Mouse (Mus musculus) cerebellum, postnatal 25 days (tissue): Measurements from ENCODE around the gene Uqcr11.

Source experiments
- DNase-seq, 2 experiments: peaks; one replicate each; pipeline ENCODE4 v3.0.0; 2021; ENCODE audit warnings: mixed read lengths in 2 of 2

The Uqcr11 gene

DNA sequence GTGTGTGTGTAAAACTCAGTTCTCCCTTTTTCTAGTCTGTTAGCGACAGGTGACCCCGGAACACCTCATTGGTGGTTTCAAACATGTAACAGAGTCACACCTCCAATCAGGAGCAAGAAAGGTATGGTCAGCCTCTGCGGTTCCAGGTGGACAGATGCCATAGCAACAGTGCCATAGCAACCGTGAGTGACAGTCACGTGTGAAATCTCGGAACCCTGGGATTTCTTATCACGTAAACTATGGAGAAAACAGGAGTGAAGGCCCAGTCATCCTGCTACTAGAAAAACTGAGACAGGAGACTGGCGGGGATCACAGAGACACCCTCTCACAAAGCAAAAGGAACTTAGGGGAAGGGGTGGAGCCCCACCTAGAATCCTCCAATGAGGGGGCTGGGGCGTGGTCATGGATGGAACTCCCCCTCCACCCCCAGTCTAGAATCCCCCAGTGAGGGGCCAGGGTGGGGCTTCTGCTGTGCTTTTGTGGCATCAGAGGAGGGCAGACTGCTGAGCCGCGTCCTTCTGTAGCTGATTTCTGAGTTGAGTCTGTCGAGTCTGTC lies 35.1 kb downstream of the Uqcr11 start:
- DNase-seq = peak; percentile 71 to 80

DNA sequence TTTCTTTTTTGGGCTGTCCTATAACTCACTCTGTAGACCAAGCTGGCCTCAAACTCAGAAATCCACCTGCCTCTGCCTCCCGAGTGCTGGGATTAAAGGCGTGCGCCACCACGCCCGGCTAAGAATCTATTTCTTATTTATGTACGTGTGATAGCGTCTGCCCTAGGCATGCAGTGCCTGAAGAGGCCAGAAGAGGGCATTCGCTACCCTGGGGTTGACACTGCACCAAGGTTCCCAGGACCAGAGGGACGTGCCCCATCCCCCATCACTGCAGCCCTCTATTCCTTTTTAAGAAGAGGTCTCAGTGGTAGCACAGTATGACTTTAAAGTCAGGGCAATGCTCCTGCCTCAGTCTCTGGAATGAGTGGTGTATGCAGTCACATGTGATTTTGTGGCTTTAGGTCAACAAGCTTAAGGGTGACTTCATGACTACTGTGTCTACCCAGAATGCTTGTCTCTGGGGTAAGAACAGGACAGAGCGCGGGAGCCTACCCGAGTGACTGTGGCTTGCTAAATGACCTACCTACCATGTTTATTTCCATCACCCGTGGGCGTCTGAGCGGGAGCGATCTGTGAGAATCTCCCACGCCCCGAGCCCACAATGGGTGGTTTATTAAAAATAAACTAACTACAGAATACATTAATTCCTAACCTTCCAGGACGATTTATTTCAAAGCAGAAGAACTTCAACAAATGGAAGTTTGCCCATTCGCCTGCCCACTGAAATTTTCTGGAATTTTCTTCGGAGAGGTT lies 36.5 kb downstream of the Uqcr11 start:
- DNase-seq = no peak

DNA sequence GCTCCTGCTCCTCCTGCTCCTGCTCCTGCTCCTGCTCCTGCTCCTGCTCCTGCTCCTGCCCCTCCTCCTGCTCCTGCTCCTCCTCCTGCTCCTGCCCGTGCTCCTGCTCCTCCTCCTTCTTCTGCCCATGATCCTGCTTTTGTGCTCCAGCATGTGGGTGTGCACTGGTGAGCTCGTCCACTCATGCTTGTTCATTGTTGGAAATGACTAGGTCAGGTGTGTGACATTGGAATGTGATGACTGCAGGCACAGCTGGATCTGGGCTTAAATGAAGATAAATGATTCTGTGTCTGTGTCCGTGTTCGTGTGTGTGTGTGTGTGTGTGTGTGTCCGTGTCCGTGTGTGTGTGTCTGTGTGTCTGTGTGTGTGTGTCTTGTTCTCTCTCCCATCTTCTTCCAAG lies 38.2 kb downstream of the Uqcr11 start:
- no peak for DNase-seq

DNA sequence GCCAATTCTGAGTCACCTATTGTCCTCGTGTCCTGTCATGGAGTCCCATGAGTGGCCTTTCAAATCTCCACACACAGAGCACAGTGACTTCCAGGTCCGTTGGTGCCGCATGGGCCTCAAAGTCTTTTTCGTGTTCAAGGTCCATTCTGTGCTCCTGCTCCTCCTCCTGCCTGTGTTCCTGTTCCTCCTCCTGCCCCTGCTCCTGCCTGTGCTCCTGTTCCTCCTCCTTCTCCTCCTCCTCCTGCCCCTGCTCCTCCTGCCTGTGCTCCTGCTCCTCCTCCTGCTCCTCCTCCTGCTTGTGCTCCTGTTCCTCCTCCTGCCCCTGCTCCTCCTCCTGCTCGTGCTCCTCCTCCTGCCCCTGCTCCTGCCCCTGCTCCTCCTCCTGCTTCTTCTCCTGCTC lies 38.7 kb downstream of the Uqcr11 start:
- no peak for DNase-seq

DNA sequence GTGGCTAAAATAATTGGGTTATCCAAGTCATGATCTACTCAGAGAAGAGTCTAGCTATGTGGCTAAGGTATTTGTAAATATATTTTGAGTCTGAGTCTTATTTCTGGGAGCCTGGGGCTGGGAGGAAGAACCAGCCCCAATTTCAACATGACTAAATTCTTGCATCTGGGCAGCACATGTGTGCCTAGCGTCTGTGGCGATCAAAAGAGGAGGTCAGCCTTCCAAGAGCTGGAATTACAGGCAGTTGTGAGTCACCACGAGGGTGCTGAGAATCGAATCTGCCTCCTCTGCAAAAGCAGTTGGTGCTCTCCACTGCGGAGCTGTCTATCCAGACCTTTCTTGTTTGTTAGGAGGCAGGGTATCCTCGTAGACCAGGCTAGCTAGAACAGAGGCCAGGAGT lies 40.9 kb downstream of the Uqcr11 start:
- DNase-seq = no peak

DNA sequence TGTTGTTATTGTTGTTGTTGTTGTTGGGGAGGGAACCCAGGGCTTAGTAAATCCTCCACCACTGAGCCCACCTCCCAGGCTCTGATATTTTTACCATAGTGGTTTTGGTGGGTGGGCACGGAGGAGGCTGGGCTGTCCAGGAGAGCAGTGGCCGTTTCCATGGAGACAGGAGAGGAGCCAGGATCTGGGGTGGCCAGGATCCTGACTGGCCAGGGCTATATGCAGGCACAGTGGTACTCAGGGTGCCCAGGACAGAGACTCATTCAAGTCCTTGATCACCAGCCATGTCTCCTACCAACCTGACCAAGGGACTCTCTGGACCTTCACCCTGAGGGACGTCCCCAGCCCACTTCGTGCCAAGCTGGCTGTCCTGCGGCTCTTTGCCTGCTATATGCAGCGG lies 42.9 kb downstream of the Uqcr11 start:
- no peak for DNase-seq

DNA sequence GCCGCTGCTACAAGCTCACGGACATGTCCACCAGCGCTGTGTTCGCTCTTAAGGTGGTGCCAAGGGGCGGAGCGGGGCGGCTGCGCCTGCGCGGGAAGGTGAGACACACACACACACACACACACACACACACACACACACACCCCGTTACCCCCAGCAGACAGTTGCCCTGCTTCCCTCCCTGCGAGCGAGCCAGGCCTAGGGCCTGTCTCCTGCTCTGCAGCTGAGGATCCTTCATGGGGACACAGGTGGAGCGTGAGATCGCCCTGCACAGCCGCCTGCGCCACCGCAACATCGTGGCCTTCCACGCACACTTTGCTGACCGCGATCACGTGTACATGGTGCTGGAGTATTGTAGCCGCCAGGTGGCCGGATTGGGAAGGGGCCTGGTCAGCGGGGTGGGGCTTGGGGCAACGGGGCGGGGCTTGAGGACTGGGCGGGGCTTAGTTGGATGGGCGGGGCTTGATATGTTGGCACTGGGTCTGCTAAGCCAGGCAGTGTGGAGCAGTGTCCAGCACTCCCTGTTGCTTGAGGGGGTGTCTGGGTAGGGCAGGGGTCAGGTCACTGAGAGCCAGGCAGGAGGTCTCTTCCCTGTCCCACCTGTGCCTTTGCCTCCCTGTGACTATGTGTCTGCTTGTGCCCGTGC lies 48.5 kb downstream of the Uqcr11 start:
- peak; percentile 73 to 83 for DNase-seq

DNA sequence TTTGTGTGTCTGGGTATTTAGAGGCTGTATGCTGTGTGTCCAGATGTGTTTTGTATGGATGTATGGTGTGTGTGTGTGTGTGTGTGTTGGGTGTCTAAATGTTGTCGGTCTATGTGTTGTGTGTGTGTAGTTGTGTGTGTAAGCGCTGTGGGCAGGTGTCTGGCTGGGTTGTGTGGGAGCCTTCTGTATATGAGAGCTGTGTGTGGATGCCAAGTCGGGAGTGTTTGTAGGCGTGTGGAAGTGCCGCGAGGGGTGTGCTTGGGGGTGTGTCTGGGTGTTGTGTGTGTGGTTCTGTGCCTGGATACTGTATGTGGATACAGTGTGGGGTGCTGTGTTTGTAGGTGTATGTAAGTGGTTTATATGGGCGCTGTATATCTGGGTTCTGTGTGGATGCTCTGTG lies 49.3 kb downstream of the Uqcr11 start:
- DNase-seq = no peak

DNA sequence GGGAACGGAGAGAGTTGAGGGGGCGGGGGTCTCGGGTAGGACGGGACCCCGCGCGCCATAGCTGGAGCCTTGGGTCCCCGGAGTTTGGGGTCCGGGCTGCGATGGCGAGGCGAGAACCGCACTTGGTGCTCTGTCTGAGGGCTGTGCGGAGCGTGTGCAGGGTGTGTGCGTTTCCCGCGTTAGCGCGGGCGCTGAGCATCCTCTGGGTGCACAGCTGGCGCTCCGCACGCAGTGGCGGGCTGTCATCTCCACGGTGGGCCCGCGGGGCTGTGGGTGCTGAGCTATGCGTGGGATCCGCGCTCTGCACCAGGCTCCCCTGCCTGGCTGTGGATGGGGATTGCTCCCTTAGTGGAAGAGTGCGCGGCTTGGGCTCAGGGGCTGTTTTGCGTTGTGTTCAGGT lies 49.9 kb downstream of the Uqcr11 start:
- no peak for DNase-seq

DNA sequence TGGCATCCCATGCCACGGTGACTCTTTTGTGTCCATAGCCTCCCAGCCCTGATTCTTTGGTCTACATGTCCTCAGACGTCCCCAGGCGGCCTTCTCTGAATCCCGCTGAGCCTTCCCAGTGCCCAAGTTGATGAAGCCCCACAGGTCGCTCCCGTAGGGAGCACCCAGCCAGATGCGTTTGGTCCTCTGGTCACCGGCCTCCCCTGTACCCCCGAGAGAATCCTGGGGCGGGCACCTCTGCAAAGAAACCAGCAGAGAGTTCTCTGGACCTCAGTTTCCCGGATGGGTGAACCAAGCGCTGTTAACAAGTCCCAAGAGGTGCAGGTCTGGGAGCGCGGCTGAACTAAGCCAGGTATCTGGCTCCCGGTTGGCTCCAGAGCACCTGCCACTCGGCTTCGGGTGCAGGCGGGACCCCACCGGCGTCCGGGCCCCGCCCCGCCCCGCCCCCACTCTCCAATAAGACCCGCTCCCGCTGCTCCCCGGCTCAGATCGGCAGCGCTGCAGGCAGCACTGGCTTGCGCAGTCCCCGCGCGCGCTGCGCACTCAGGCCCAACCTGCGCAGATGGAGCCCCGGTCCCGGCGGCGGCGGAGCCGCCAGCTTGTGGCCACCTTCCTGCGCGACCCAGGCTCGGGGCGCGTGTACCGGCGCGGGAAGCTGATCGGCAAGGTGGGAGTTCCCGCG lies 50.5 kb downstream of the Uqcr11 start, which contains the start of gene Plk5:
Plk5 (plus strand) TSS at position 459 of the 682 bp plus-strand sequence.
- DNase-seq = peak; percentile 81 to 83

DNA sequence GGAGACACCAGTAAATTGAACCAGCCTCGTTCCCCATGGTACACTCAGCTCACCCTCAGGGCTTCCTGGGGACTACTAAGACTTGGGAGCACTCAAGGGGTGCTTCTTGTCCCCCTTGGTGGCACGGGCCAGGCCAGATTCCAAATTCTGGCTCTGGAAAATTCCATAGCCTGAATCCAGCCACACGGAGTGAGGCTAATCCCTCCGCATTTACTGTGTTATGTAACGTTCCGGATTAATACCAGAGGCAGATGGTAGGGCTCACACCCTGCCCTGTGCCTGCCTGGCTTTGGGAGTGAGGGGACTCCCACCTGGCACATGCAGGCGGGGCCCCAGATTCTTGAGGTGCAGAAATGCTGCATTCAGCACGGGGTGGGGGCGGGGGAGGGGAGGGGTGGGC lies 51.2 kb downstream of the Uqcr11 start:
- peak; percentile 72 to 77 for DNase-seq
